Mouse (Mus musculus) neural tube, embryonic 14.5 days (tissue): ENCODE measurements at regions not wholly inside any gene's neighbourhood (a gene's known extent, or its start where the extent isn't known, plus 50 kb on each side); places are given as distances from the start of the nearest gene placed in this dataset.
A peak's percentile ranks its signal among the peaks of the same experiment; 100 is the strongest.

Experiments used
- ATAC-seq: fragments of 200-750 bp; cut with Nextera tagmentation; 2 replicates; pipeline ENCODE4 v1.8.0; 2017; ENCODE audit warnings: low read depth, mild to moderate bottlenecking, moderate TSS enrichment, moderate library complexity
- H3K27ac ChIP-seq: fragments of 300-500 bp; sonication (generic); 2 replicates; pipeline ENCODE4 v1.5.1; 2014; ENCODE audit warnings: low read depth, mild to moderate bottlenecking, control low read depth, low read length, moderate library complexity, mixed read lengths
- H3K27me3 ChIP-seq: fragments of 300-500 bp; sonication (generic); 2 replicates; pipeline ENCODE4 v1.6.1; 2014; ENCODE audit warnings: low read length; ENCODE audit not compliant: control insufficient read depth, insufficient read depth
- H3K36me3 ChIP-seq: fragments of 300-500 bp; sonication (generic); 2 replicates; pipeline ENCODE4 v1.6.1; 2014; ENCODE audit warnings: low read length, mixed read lengths; ENCODE audit not compliant: control insufficient read depth, insufficient read depth
- H3K4me1 ChIP-seq: fragments of 300-500 bp; sonication (generic); 2 replicates; pipeline ENCODE4 v1.6.1; 2014; ENCODE audit warnings: low read length; ENCODE audit not compliant: control insufficient read depth, insufficient read depth
- H3K4me2 ChIP-seq: fragments of 300-500 bp; sonication (generic); 2 replicates; pipeline ENCODE4 v1.6.1; 2014; ENCODE audit warnings: mild to moderate bottlenecking, low read depth, low read length, control low read depth
- H3K4me3 ChIP-seq: fragments of 300-500 bp; sonication (generic); 2 replicates; pipeline ENCODE4 v1.5.1; 2014; ENCODE audit warnings: low read depth, low read length, control low read depth, mixed read lengths
- H3K9ac ChIP-seq: fragments of 300-500 bp; sonication (generic); replicated peaks from 2 replicates; pipeline ENCODE4 v1.6.1; 2014; ENCODE audit warnings: low read depth, mild to moderate bottlenecking, control low read depth, low read length, mixed read lengths
- H3K9me3 ChIP-seq: fragments of 300-500 bp; sonication (generic); 2 replicates; pipeline ENCODE4 v1.6.1; 2016; ENCODE audit warnings: low read length; ENCODE audit not compliant: control insufficient read depth
- WGBS: fragments of 180-500 bp; shearing (Covaris S2); extraction: QIAGEN DNeasy Blood & Tissue Kit; methylation state at CpG from one replicate; pipeline ENCODE4 v1.1.7; 2014; 5-methylcytosine and 5-hydroxymethylcytosine counted together

DNA sequence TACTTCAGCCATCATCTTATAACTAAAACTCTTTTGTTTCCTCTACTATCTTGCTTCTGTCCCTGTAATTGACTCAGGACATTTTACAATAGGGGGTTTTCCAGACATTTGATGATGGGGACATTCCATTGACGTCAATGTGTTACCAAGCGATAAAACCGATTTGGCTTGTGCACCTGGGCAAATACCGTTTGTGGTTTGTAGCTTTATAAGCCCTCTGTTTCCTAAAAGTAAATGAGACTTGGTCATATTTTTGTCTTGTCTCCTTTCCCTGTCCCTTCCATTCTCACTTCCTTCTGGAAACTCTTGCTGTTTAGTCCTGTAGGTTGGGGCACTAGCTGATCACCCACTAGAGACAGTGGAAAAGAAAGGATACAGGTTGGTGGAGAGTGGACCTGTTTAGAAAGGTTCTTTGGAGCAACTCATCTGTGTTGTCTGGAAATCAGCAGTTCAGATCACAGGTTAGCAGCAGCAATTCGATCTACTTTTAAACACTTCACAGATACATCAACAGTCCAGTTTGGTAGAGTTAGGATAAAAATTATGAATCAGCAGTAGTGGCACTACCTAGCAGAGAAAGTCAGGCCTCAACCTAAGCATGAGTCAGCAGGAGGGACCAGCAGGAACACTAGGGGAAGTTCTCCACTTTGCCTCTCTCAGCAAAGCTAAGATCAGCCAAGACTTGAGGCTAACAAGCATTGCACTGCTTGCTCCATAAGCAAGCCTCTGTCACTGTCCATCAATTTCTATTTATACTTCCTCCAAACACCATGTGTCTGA, 156.6 kb downstream of the Tmem161b start:
- no peak for ATAC-seq
- Histone ChIP-seq H3K4me2 (no peak overlapping the region), H3K27ac (no peak overlapping the region), H3K36me3 (no peaks in the 10 kb centered on the region), H3K4me1 (no peaks in the 10 kb centered on the region), H3K27me3 (no peaks in the 10 kb centered on the region), H3K9me3 (no peaks in the 10 kb centered on the region), H3K9ac (no peak overlapping the region), H3K4me3 (no peak overlapping the region)
- WGBS, result 89% methylated on average over 5 of the region's 5 CpGs

DNA sequence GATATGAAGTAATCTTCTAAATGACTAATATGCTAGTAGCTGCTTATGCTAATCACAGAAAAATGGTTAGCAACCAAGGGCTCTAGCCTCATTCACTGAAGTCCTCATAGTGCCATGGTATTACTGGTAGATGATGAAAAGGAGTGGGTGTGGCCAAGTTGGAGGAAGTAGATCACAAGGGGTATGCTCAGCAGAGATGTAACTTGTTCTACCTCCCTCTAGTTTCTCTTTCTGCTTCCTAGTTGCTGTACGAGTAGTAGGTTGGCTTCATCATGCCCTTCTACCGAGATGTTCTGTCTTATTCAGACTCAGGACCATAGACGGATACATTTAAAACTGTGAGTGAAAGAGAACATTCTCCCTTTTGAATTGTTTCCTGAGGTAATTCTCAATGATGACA, 169.5 kb downstream of the Tmem161b start:
- H3K4me3 ChIP-seq, result no peak overlapping the region
- 93% methylated on average over 3 of the region's 3 CpGs for WGBS
- no peaks in the 10 kb centered on the region for H3K27me3 ChIP-seq
- no peaks in the 10 kb centered on the region for H3K36me3 ChIP-seq
- no peak for ATAC-seq
- H3K9ac ChIP-seq, result no peak overlapping the region
- no peaks in the 10 kb centered on the region for H3K9me3 ChIP-seq
- no peaks in the 10 kb centered on the region for H3K4me1 ChIP-seq
- H3K27ac ChIP-seq, result no peak overlapping the region
- no peak overlapping the region for H3K4me2 ChIP-seq

DNA sequence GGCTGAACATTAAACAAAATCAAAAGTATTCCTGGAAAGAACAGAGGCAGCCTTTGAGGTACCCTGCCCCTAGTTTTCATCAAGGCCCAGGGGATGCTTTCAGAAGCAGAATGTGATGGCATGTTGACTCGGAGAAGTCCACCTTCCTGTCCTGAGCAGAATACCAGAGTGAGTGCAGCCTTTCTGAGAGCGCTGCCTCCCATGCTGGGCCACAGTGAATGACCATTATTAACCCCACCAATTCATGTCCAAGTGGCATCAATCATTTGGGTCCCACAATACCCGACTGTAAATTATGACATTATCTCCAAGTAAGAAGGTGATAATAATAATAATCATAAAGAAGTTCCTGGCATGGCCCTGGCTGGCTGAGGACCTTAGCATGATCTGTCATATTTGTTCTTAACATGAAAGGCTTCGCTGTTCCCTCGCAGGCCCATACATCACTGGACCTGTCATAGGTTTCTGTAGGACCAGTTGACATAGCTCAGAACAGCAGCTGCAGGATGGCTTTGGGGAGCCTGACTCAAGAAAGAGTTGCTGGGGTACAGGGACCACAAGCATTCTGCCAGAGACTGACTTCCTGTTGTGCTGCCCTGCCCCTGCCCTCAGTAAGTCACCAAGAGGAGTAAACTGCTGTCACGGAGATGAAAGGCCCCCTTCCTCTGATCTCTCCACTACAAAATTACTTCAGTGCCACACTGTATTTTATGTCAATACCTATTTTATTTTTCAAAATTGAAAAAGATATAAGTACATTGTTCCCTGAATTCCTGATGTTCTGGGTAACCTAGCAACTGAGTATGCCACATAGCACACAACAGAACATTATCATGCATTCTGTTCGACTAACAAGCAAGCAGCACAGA, 176.6 kb downstream of the Tmem161b start:
- H3K9me3 ChIP-seq, result no peaks in the 10 kb centered on the region
- H3K4me3 ChIP-seq, result no peak overlapping the region
- WGBS, result 19% methylated on average over 7 of the region's 7 CpGs
- H3K4me2 ChIP-seq, result no peak overlapping the region
- peaks cover 6% of the 10 kb centered on the region for H3K4me1 ChIP-seq
- no peaks in the 10 kb centered on the region for H3K27me3 ChIP-seq
- peak overlapping the region; percentile 36; the same call in 1 of the 2 replicates for H3K27ac ChIP-seq
- peak; percentile 82 for ATAC-seq
- no peak overlapping the region for H3K9ac ChIP-seq
- no peaks in the 10 kb centered on the region for H3K36me3 ChIP-seq

DNA sequence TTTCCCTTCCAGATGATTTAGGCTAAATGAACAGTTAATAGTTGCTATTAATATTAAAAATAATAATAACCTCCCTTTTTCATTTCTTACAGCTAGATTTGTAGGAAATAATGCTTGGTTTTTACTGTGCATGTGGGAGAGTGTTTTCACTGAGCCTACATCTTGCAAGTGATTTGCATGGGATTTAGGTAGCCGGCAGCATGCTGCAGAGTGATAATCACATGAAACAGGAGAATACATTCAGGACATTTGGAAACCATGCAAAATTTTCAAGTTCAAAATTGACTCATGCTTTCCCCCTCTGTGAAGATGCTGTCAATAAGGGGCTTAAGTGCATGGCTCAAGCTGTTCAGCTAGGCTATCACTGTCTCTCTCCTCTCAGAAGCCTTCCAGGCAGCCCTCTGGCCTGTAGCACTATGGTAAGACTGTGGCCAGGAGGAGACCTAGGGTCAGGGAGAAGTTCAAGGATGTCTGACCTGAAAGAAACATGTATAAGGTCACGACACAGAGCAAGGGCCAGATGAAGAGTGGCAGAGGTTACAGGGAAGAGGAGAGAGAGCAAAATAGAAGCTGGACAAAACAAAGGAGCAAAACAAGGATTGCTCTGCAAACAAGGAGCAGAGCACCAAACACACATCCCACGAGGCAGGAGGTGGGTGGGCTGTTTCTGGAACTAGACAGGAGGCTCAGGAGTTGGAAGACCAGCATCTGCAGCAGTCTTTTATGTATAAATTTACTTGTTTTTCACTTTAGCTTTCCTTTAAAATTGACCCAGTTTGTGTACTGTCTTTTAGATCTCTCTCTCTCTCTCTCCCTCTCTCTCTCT, 177.5 kb downstream of the Tmem161b start:
- Histone ChIP-seq H3K4me1 (peaks cover 6% of the 10 kb centered on the region), H3K27me3 (no peaks in the 10 kb centered on the region)

DNA sequence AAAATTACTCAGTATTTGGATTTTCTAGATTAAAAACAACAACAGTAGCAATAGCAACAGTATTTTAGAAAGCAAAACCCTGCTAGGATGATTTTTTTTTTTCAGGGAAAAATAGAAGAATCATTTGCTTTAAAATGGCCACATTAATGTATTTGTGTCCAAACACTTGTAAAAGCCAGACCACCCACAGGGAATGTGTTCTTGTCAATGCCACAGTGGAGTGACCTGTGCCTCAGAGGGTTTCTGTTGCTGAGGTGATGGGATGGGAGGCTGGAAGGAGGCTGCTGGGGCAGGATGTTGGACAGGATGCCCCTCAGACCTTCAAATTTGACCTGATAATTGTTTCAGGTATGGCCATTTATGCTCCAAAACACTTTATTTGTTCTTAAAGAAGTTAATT, 178.9 kb downstream of the Tmem161b start:
- Histone ChIP-seq H3K9me3 (no peaks in the 10 kb centered on the region), H3K4me2 (no peak overlapping the region), H3K4me1 (peaks cover 6% of the 10 kb centered on the region), H3K36me3 (no peaks in the 10 kb centered on the region), H3K27ac (no peak overlapping the region), H3K4me3 (no peak overlapping the region), H3K27me3 (no peaks in the 10 kb centered on the region), H3K9ac (no peak overlapping the region)
- ATAC-seq, result no peak

More for the DNA sequence above, 177.5 kb downstream of the Tmem161b start:
- no peaks in the 10 kb centered on the region for H3K9me3 ChIP-seq
- H3K4me2 ChIP-seq, result no peak overlapping the region
- 12% methylated on average over 3 of the region's 3 CpGs for WGBS
- peak; percentile 50; the same call in 1 of the 2 replicates for ATAC-seq
- no peak overlapping the region for H3K4me3 ChIP-seq
- H3K36me3 ChIP-seq, result no peaks in the 10 kb centered on the region
- 0 out of 2 replicates have a peak overlapping the region, but pooled peaks have one; percentile 21 for H3K9ac ChIP-seq
- H3K27ac ChIP-seq, result peak overlapping the region; percentile 77

DNA sequence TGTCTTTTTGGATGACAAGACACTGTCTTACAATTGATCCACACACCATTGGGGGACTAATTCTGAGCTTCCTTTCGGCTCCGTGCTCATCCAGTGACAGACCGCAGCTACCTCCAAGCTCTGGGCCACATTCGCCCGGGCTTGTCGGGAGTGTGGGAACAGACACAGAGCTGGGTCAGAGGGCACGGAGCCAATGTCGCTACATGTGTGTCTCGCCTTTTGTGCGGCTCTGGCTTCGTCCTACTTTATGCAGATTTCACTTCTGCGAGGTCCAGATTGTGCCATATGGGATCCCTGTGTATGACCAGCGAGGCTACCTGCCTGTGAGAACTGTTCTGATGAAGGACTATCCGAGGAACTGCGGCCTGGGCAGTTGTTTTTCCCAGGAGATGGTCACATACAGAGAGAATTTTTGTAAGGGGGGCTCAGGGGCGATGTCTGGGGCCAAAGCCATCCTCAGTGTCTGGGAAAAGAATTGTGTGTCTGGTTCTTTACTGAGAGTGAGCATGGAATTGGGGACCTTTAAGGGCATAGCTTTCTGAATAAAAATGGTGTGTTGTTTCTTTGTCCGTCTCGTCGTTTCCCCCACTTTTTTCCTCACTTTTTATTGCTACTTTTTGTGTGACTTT, 182.6 kb downstream of the Tmem161b start:
- Histone ChIP-seq H3K36me3 (no peaks in the 10 kb centered on the region), H3K9me3 (no peaks in the 10 kb centered on the region), H3K27me3 (no peaks in the 10 kb centered on the region), H3K4me1 (peaks cover 2% of the 10 kb centered on the region), H3K4me2 (peak overlapping the region; percentile 47), H3K9ac (peak overlapping the region; percentile 9; the same call in 1 of the 2 replicates), H3K4me3 (peak overlapping the region; percentile 17), H3K27ac (peak overlapping the region; percentile 92)
- 14% methylated on average over 19 of the region's 19 CpGs for WGBS
- ATAC-seq, result peak; percentile 81

DNA sequence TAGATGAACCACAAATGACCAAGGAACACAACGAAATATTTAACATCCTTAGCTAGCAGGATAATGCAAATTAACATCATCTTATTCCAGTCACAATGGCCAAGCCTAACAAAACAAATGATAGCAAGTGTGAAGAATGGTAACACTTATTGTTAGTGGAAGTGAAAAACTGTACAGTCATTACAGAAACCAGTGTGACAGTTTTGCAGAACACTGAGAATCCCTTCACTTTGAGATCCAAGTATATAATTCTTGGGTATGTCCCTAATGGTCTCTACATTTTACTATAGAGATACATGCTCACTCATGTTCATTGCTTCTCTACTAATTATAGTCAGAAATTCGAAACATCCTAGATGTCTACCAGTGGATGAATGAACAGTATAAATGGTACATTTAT, 212.3 kb downstream of the Tmem161b start:
- no peak overlapping the region for H3K4me3 ChIP-seq
- no peak for ATAC-seq
- no peaks in the 10 kb centered on the region for H3K4me1 ChIP-seq
- WGBS, result 81% methylated on average over 2 of the region's 2 CpGs
- H3K27me3 ChIP-seq, result no peaks in the 10 kb centered on the region
- no peak overlapping the region for H3K4me2 ChIP-seq
- no peak overlapping the region for H3K27ac ChIP-seq
- no peaks in the 10 kb centered on the region for H3K36me3 ChIP-seq
- no peaks in the 10 kb centered on the region for H3K9me3 ChIP-seq
- no peak overlapping the region for H3K9ac ChIP-seq

DNA sequence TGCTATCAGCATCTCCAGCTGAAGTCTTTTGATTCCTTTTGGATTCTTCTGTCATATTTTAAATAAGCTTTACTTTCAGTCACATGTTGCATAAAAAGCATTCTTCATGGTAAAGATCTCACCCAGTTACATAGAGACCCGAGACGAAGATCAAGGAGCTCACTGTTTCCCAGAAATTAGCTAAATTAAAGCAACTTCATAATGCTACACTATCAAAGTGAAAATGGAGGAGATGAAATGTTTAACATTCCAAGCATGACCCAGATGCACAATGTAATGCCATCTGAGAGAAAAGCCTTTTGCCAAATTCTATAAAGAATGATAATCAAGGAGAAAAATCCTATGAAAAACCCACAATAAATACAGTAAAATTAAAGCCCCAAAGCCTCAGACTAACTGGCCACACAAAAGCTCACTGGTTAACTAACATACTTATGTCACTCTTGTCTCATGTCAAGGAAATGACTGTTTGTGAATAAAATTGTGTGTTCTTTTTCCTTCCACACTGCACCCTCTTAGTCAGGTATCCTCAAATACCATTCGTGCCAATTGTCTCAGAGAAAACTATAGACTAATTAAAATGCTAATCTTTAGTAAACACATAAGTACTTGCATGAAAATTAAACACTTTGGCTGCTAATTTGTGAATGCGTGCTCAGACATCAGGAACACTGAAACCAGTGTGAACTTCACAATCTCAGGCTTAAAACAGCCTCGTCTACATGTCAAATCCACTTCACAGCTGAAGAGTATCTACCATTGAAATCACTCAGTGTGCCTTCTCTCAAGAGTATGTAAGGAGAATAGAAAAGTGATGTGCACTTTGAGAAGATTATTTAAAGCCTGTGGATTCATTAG, 215.7 kb downstream of the Tmem161b start:
- H3K4me2 ChIP-seq, result no peak overlapping the region
- no peaks in the 10 kb centered on the region for H3K9me3 ChIP-seq
- ATAC-seq, result no peak
- no peaks in the 10 kb centered on the region for H3K4me1 ChIP-seq
- H3K27ac ChIP-seq, result no peak overlapping the region
- H3K9ac ChIP-seq, result no peak overlapping the region
- no peak overlapping the region for H3K4me3 ChIP-seq
- WGBS, result 72% methylated on average over 5 of the region's 5 CpGs
- H3K36me3 ChIP-seq, result no peaks in the 10 kb centered on the region
- H3K27me3 ChIP-seq, result no peaks in the 10 kb centered on the region
